Mouse (Mus musculus): ENCODE data around the gene Gm3020. TPM values are rescaled to one million over a fixed set of nuclear protein-coding genes. Genes with fewer than 3 reads are reported as not detected.
"Not testable (repeated sequence)": the region's sequence is repeated elsewhere in the genome, so short reads cannot be mapped to it uniquely, and the experiment has no call there.

Gene Gm3020
- not detected for total RNA-seq (2021)
- long read RNA-seq, experiment 1 = 0 reads
- long read RNA-seq, experiment 2 = 0 reads

DNA sequence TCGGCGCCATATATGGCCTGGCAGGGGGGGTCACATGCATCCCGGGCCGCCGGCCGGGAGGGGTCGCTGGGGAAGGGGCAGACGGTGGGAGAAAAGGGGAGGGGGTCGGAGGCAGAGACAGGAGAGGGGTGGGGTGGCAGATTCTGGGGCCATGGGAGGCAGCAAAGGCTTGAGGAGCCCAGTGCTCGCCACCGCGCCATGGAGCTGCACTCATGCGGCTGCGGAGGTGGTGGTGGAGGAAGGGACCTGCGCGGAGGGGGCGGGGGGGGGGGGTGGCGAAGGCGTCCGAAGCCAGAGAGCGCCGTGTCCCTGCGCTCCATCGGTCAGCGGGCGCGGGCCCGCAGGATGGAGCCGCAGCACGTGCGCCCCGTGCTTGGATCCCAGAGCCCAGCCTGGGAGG lies at the start of gene Gm3020:
Gene Gm3020 (plus strand): TSS at position 301 of the 400 bp plus-strand sequence.
- not testable (repeated sequence) for DNase-seq

DNA sequence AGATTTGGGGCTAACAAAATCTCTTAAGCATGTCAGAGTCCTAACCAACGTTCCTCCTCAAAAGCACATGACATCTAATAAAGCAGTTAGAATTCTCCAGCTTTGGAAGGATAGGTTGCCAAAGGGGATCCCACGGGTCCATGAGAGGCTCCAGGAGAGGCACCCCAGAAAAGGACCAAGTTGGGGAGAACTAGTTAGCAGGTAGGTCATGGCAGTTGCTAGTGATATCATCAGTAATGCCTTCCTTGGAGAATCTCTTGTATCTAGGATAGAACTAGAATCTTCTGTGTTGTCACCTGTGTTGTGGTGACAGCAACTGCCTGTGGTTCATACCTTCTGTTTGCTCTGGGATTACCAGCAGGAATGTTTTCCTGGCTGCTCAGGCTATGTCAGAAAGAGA lies 17.6 kb upstream of the Gm3020 start, which contains the start of gene Gm3012:
Gene Gm3012 (plus strand): TSS at position 301 of the 400 bp plus-strand sequence.
- DNase-seq = not testable (repeated sequence)

DNA sequence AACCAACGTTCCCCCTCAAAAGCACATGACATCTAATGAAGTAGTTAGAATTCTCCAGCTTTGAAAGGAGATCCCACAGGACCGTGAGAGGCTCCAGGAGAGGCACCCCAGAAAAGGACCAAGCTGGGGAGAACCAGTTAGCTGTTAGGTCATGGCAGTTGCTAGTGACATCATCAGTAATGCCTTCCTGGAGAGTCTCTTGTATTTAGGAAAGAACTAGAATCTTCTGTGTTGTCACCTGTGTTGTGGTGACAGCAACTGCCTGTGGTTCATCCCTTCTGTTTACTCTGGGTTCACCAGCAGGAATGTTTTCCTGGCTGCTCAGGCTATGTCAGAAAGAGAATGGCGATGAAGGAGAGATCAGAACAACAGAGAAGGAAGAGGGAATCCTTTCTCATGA lies 36.7 kb downstream of the Gm3020 start, which contains the start of gene Gm3043:
Gene Gm3043 (plus strand): TSS at position 301 of the 400 bp plus-strand sequence.
- DNase-seq = not testable (repeated sequence)

Other genes starting within 250 kb of the Gm3020 start
- gene Gm10409, start 239.4 kb upstream of the Gm3020 start, total RNA-seq (2021) = not detected
- gene Gm3005, start 223.9 kb upstream of the Gm3020 start, total RNA-seq (2021) = not detected
- gene Gm10408, start 202.7 kb upstream of the Gm3020 start, total RNA-seq (2021) = not detected
- gene Gm3012, start 17.5 kb upstream of the Gm3020 start, total RNA-seq (2021) = not detected
- gene Gm3043, start 36.8 kb downstream of the Gm3020 start, total RNA-seq (2021) = not detected
- under 1 TPM in 1 of 2 experiments, not detected in 1; 0.20 TPM for gene Gm3002, start 158.0 kb downstream of the Gm3020 start, total RNA-seq (2021)
- not detected for gene Gm3033, start 194.2 kb downstream of the Gm3020 start, total RNA-seq (2021)
- gene Gm2916, start 232.1 kb downstream of the Gm3020 start, total RNA-seq (2021) = not detected